Mouse (Mus musculus): Measurements from ENCODE around the gene Med13l.
A peak's percentile ranks its signal among the peaks of the same experiment; 100 is the strongest.

Gene Med13l

GRCm38 (mm10) chr5:118556387-118556937 is 4.0 kb upstream of the Med13l start:
- no peak for DNase-seq (ENCODE audit: low read depth, low spot score)

- DNase-seq (ENCODE audit: low read depth, low spot score) = no peak
Observed at GRCm38 (mm10) chr5:118558841-118559240, 1.6 kb upstream of the Med13l start.

- peak; percentile 74 for DNase-seq (ENCODE audit: low read depth, low spot score)
Observed at GRCm38 (mm10) chr5:118559584-118560384, 695 bp upstream of the Med13l start.

GRCm38 (mm10) chr5:118561086-118561987 is 858 bp downstream of the Med13l start:
- DNase-seq (ENCODE audit: low read depth, low spot score) = no peak

GRCm38 (mm10) chr5:118562206-118562605 is 1.7 kb downstream of the Med13l start:
- DNase-seq (ENCODE audit: low read depth, low spot score) = no peak

GRCm38 (mm10) chr5:118563590-118563989 is 3.1 kb downstream of the Med13l start:
- no peak for DNase-seq (ENCODE audit: low read depth, low spot score)

- DNase-seq (ENCODE audit: low read depth, low spot score) = no peak
Observed at GRCm38 (mm10) chr5:118567395-118567794, 6.9 kb downstream of the Med13l start.

GRCm38 (mm10) chr5:118569017-118569416 is 8.5 kb downstream of the Med13l start:
- no peak for DNase-seq (ENCODE audit: low read depth, low spot score)

- DNase-seq (ENCODE audit: low read depth, low spot score) = no peak
Observed at GRCm38 (mm10) chr5:118569606-118570580, 9.4 kb downstream of the Med13l start.

GRCm38 (mm10) chr5:118571504-118571903 is 11.0 kb downstream of the Med13l start:
- no peak for DNase-seq (ENCODE audit: low read depth, low spot score)

- DNase-seq (ENCODE audit: low read depth, low spot score) = no peak
Observed at GRCm38 (mm10) chr5:118574236-118574635, 13.8 kb downstream of the Med13l start.

- DNase-seq (ENCODE audit: low read depth, low spot score) = no peak
Observed at GRCm38 (mm10) chr5:118574997-118575396, 14.5 kb downstream of the Med13l start.

GRCm38 (mm10) chr5:118575909-118576308 is 15.4 kb downstream of the Med13l start:
- no peak for DNase-seq (ENCODE audit: low read depth, low spot score)

- DNase-seq (ENCODE audit: low read depth, low spot score) = no peak
Observed at GRCm38 (mm10) chr5:118576731-118577130, 16.3 kb downstream of the Med13l start.

GRCm38 (mm10) chr5:118585355-118585754 is 24.9 kb downstream of the Med13l start:
- DNase-seq (ENCODE audit: low read depth, low spot score) = no peak

GRCm38 (mm10) chr5:118586560-118586959 is 26.1 kb downstream of the Med13l start:
- no peak for DNase-seq (ENCODE audit: low read depth, low spot score)

- no peak for DNase-seq (ENCODE audit: low read depth, low spot score)
Observed at GRCm38 (mm10) chr5:118588381-118588925, 28.0 kb downstream of the Med13l start.

GRCm38 (mm10) chr5:118589186-118589892 is 28.9 kb downstream of the Med13l start:
- DNase-seq (ENCODE audit: low read depth, low spot score) = no peak

GRCm38 (mm10) chr5:118590868-118591267 is 30.4 kb downstream of the Med13l start:
- DNase-seq (ENCODE audit: low read depth, low spot score) = no peak

All from embryo, embryonic 11.5 days (tissue).